29 mouse cellular contexts compared by ENCODE assay signal in genomic region chr1:121785631-121786030, GRCm38 (mm10).
DNase-seq lines count a peak whose midpoint lies in the region; ATAC-seq and TF ChIP-seq lines count a peak whose summit lies in the region.
"Had no signal": no experiment of that assay in that cellular context is flagged by ENCODE, and none has a peak within 500 bp of the region (broad histone marks: within the 10 kb centered on the region; RNA-seq: fewer than 3 reads in every experiment).

No protein-coding gene starts in this region.

- H3K27ac ChIP-seq in embryonic facial prominence, embryonic 11.5 days (replicated peaks; ENCODE audit: low read depth, low read length) = no peak overlapping the region
- H3K27ac ChIP-seq in embryonic facial prominence, embryonic 10.5 days (replicated peaks) = no peak overlapping the region
- H3K27ac ChIP-seq in forebrain, postnatal 0 days (ENCODE audit: low read depth, low read length) = no peak overlapping the region
- no peak overlapping the region for H3K27ac ChIP-seq in hindbrain, embryonic 12.5 days
- H3K27ac ChIP-seq: embryonic facial prominence, embryonic 15.5 days; heart, adult 2 months; hindbrain, embryonic 14.5 days; layer of hippocampus, adult 2 months; left cerebral cortex, adult 2 months; limb, embryonic 13.5 days; lung, embryonic 15.5 days; midbrain, embryonic 12.5 days; neural tube, embryonic 12.5 days had no signal

- ATAC-seq in embryonic facial prominence, embryonic 11.5 days (replicated peaks; ENCODE audit: insufficient number of reproducible peaks, low FRiP score, low TSS enrichment, low read depth) = no peak
- peak; percentile 94 for ATAC-seq in forebrain, postnatal 0 days
- no peak for ATAC-seq in hindbrain, embryonic 12.5 days (ENCODE audit: low FRiP score)
- ATAC-seq: activated CD4-positive, CD25-positive, alpha-beta regulatory T cell, adult 4 months; inflammation-experienced regulatory T-cells, adult 6 months had no signal

- TF ChIP-seq CTCF in forebrain, postnatal 0 days (IDR thresholded peaks at IDR 0.05; ENCODE audit: low read depth) = no peak

- H3K4me1 ChIP-seq in embryonic facial prominence, embryonic 11.5 days (ENCODE audit: control insufficient read depth, insufficient read depth, low read length) = no peaks in the 10 kb centered on the region
- H3K4me1 ChIP-seq in embryonic facial prominence, embryonic 10.5 days = no peaks in the 10 kb centered on the region
- no peaks in the 10 kb centered on the region for H3K4me1 ChIP-seq in forebrain, postnatal 0 days (ENCODE audit: insufficient read depth)
- no peaks in the 10 kb centered on the region for H3K4me1 ChIP-seq in hindbrain, embryonic 12.5 days
- H3K4me1 ChIP-seq: embryonic facial prominence, embryonic 15.5 days; heart, embryonic 12.5 days; limb, embryonic 13.5 days; lung, embryonic 15.5 days; midbrain, embryonic 12.5 days; neural tube, embryonic 12.5 days had no signal

- 36% methylated on average over 3 of the region's 3 CpGs for WGBS in embryonic facial prominence, embryonic 11.5 days
- 39% methylated on average over 3 of the region's 3 CpGs for WGBS in embryonic facial prominence, embryonic 10.5 days
- WGBS in forebrain, postnatal 0 days = 33% methylated on average over 3 of the region's 3 CpGs
- 41% methylated on average over 3 of the region's 3 CpGs for WGBS in hindbrain, embryonic 12.5 days

- DNase-seq in embryonic facial prominence, embryonic 11.5 days (ENCODE audit: low spot score) = peak; percentile 61
- DNase-seq in embryonic facial prominence, embryonic 10.5 days (ENCODE audit: low spot score) = no peak
- DNase-seq in layer of hippocampus, adult 9-11 months = peak; percentile 18
- no peak for DNase-seq in layer of hippocampus, postnatal 10 days (ENCODE audit: low spot score in 2 of 2)
- peak; percentile 28 for DNase-seq in brain, adult 2 months (ENCODE audit: low read depth, low spot score)
- DNase-seq in forebrain, postnatal 0 days = peak; percentile 57
- no peak for DNase-seq in testis, postnatal 10 days (ENCODE audit: low spot score)
- DNase-seq: cerebellum, adult 11-12 months; cerebellum, adult 9-11 months; embryo, embryonic 11 days; heart, adult 2 months; heart, postnatal 4 days; kidney, adult 11 months; kidney, postnatal 36 days had no signal

- no peak overlapping the region for H3K9ac ChIP-seq in embryonic facial prominence, embryonic 11.5 days (replicated peaks; ENCODE audit: low read length)
- no peak overlapping the region for H3K9ac ChIP-seq in forebrain, postnatal 0 days
- no peak overlapping the region for H3K9ac ChIP-seq in hindbrain, embryonic 12.5 days
- H3K9ac ChIP-seq: embryonic facial prominence, embryonic 15.5 days; heart, embryonic 12.5 days; hindbrain, embryonic 14.5 days; limb, embryonic 13.5 days; lung, embryonic 15.5 days; midbrain, embryonic 12.5 days; neural tube, embryonic 12.5 days had no signal

- no peaks in the 10 kb centered on the region for H3K9me3 ChIP-seq in embryonic facial prominence, embryonic 11.5 days (replicated peaks; ENCODE audit: control insufficient read depth, low read length)
- no peaks in the 10 kb centered on the region for H3K9me3 ChIP-seq in embryonic facial prominence, embryonic 10.5 days
- H3K9me3 ChIP-seq in forebrain, postnatal 0 days (ENCODE audit: low read length) = no peaks in the 10 kb centered on the region
- H3K9me3 ChIP-seq in hindbrain, embryonic 12.5 days (replicated peaks) = no peaks in the 10 kb centered on the region
- H3K9me3 ChIP-seq: embryonic facial prominence, embryonic 15.5 days; limb, embryonic 13.5 days; lung, embryonic 15.5 days; midbrain, embryonic 12.5 days; neural tube, embryonic 12.5 days had no signal

- no peak overlapping the region for H3K4me3 ChIP-seq in embryonic facial prominence, embryonic 11.5 days (ENCODE audit: low read depth, low read length)
- no peak overlapping the region for H3K4me3 ChIP-seq in embryonic facial prominence, embryonic 10.5 days
- no peak overlapping the region for H3K4me3 ChIP-seq in forebrain, postnatal 0 days (ENCODE audit: low read depth, low read length)
- no peak overlapping the region for H3K4me3 ChIP-seq in hindbrain, embryonic 12.5 days
- H3K4me3 ChIP-seq: embryonic facial prominence, embryonic 15.5 days; heart, adult 2 months; heart, embryonic 12.5 days; layer of hippocampus, adult 2 months; left cerebral cortex, adult 2 months; limb, embryonic 13.5 days; lung, embryonic 15.5 days; midbrain, embryonic 12.5 days; myocyte; neural tube, embryonic 12.5 days had no signal

- H3K36me3 ChIP-seq in embryonic facial prominence, embryonic 11.5 days (replicated peaks; ENCODE audit: control insufficient read depth, insufficient read depth, low read depth, low read length) = no peaks in the 10 kb centered on the region
- no peaks in the 10 kb centered on the region for H3K36me3 ChIP-seq in embryonic facial prominence, embryonic 10.5 days (replicated peaks)
- no peaks in the 10 kb centered on the region for H3K36me3 ChIP-seq in forebrain, postnatal 0 days (ENCODE audit: insufficient read depth)
- no peaks in the 10 kb centered on the region for H3K36me3 ChIP-seq in hindbrain, embryonic 12.5 days
- H3K36me3 ChIP-seq: embryonic facial prominence, embryonic 15.5 days; heart, embryonic 12.5 days; limb, embryonic 13.5 days; lung, embryonic 15.5 days; midbrain, embryonic 12.5 days; neural tube, embryonic 12.5 days had no signal

- no peak overlapping the region for H3K4me2 ChIP-seq in embryonic facial prominence, embryonic 11.5 days (ENCODE audit: low read depth, low read length)
- H3K4me2 ChIP-seq in forebrain, postnatal 0 days (ENCODE audit: low read depth) = no peak overlapping the region
- no peak overlapping the region for H3K4me2 ChIP-seq in hindbrain, embryonic 12.5 days (replicated peaks)
- H3K4me2 ChIP-seq: embryonic facial prominence, embryonic 15.5 days; heart, embryonic 12.5 days; hindbrain, embryonic 14.5 days; limb, embryonic 13.5 days; liver, embryonic 11.5 days; lung, embryonic 15.5 days; midbrain, embryonic 12.5 days; neural tube, embryonic 12.5 days had no signal

- H3K27me3 ChIP-seq in embryonic facial prominence, embryonic 11.5 days (ENCODE audit: control insufficient read depth, insufficient read depth, low read length) = no peaks in the 10 kb centered on the region
- no peaks in the 10 kb centered on the region for H3K27me3 ChIP-seq in embryonic facial prominence, embryonic 10.5 days (replicated peaks; ENCODE audit: low read depth, poor library complexity, severe bottlenecking)
- no peaks in the 10 kb centered on the region for H3K27me3 ChIP-seq in forebrain, postnatal 0 days (ENCODE audit: insufficient read depth, low read length)
- no peaks in the 10 kb centered on the region for H3K27me3 ChIP-seq in hindbrain, embryonic 12.5 days
- H3K27me3 ChIP-seq: CH12.LX; embryonic facial prominence, embryonic 15.5 days; heart, embryonic 12.5 days; limb, embryonic 13.5 days; lung, embryonic 15.5 days; midbrain, embryonic 12.5 days; neural tube, embryonic 12.5 days had no signal

Comparison
In these comparisons a context has a peak if more than half of its experiments do, and no peak if none do; other contexts are left out.
1. DNase-seq: peak in embryonic facial prominence, embryonic 11.5 days (single experiment), layer of hippocampus, adult 9-11 months (single experiment), brain, adult 2 months (single experiment) and forebrain, postnatal 0 days (single experiment); none in embryonic facial prominence, embryonic 10.5 days (single experiment), layer of hippocampus, postnatal 10 days (0 of 2) and testis, postnatal 10 days (single experiment).